Mouse (Mus musculus) adrenal gland, postnatal 4 days (tissue): ENCODE measurements around the gene Ift20. TPM values are rescaled to one million over a fixed set of nuclear protein-coding genes. Genes with fewer than 3 reads are reported as not detected.
"Not testable (repeated sequence)": the region's sequence is repeated elsewhere in the genome, so short reads cannot be mapped to it uniquely, and the experiment has no call there.

Experiments
- DNase-seq, 2 experiments: peaks; one replicate each; pipeline ENCODE4 v3.0.0; 2021 to 2022; ENCODE audit warnings: low spot score in 2 of 2, mixed read lengths in 2 of 2
- total RNA-seq, 2 experiments: library from RNA; stranded (reverse); gene quantifications; 2 replicates each; pipeline ENCODE4 v1.2.3; 2021

The Ift20 gene
- total RNA-seq, 2 experiments from 2014 or later = 80.5 to 84.7 TPM

GRCm38 (mm10) chr11:78521880-78522279 is 14.3 kb upstream of the Ift20 start:
- no peak for DNase-seq

GRCm38 (mm10) chr11:78522481-78522997 is 13.6 kb upstream of the Ift20 start:
- DNase-seq = no peak

GRCm38 (mm10) chr11:78523241-78523955 is 12.8 kb upstream of the Ift20 start:
- DNase-seq = no peak

GRCm38 (mm10) chr11:78524838-78525237 is 11.3 kb upstream of the Ift20 start:
- DNase-seq = no peak

GRCm38 (mm10) chr11:78528714-78529113 is 7.4 kb upstream of the Ift20 start:
- no peak for DNase-seq

GRCm38 (mm10) chr11:78530001-78530400 is 6.2 kb upstream of the Ift20 start:
- DNase-seq = no peak

GRCm38 (mm10) chr11:78531046-78531445 is 5.1 kb upstream of the Ift20 start:
- no peak for DNase-seq

- DNase-seq = not testable (repeated sequence)
These were observed 4.6 kb upstream of the Ift20 start for GRCm38 (mm10) chr11:78531515-78531914.

GRCm38 (mm10) chr11:78534516-78534915 is 1.6 kb upstream of the Ift20 start:
- DNase-seq = no peak

GRCm38 (mm10) chr11:78535376-78536079 is 633 bp upstream of the Ift20 start:
- no peak for DNase-seq

- no peak for DNase-seq
These were observed 526 bp downstream of the Ift20 start for GRCm38 (mm10) chr11:78536690-78537084.

- DNase-seq = no peak
These were observed 4.2 kb downstream of the Ift20 start for GRCm38 (mm10) chr11:78540358-78540757.

- no peak for DNase-seq
These were observed 8.4 kb downstream of the Ift20 start for GRCm38 (mm10) chr11:78544449-78545111.

GRCm38 (mm10) chr11:78545181-78545580 is 9.0 kb downstream of the Ift20 start:
- no peak for DNase-seq

- no peak for DNase-seq
These were observed 11.7 kb downstream of the Ift20 start for GRCm38 (mm10) chr11:78547718-78548460.

- no peak for DNase-seq
These were observed 13.4 kb downstream of the Ift20 start for GRCm38 (mm10) chr11:78549491-78549987.

- peak; percentile 79 to 88 for DNase-seq
These were observed 14.3 kb downstream of the Ift20 start, which contains the start of gene Tmem97 for GRCm38 (mm10) chr11:78550168-78551058. Gene Tmem97, minus strand, starts transcription at chr11:78550777.

- no peak for DNase-seq
These were observed 14.9 kb downstream of the Ift20 start for GRCm38 (mm10) chr11:78551059-78551398.

GRCm38 (mm10) chr11:78555623-78556022 is 19.5 kb downstream of the Ift20 start:
- DNase-seq = no peak

- DNase-seq = no peak
These were observed 19.9 kb downstream of the Ift20 start for GRCm38 (mm10) chr11:78556070-78556469.
